Mouse (Mus musculus): ENCODE results near the gene Umad1. TPM values are rescaled to one million over a fixed set of nuclear protein-coding genes. Genes with fewer than 3 reads are reported as not detected.
A peak's percentile ranks its signal among the peaks of the same experiment; 100 is the strongest.

The Umad1 gene
- 10 to 100 TPM; 10.2 to 14.4 TPM for total RNA-seq (2021)

DNA sequence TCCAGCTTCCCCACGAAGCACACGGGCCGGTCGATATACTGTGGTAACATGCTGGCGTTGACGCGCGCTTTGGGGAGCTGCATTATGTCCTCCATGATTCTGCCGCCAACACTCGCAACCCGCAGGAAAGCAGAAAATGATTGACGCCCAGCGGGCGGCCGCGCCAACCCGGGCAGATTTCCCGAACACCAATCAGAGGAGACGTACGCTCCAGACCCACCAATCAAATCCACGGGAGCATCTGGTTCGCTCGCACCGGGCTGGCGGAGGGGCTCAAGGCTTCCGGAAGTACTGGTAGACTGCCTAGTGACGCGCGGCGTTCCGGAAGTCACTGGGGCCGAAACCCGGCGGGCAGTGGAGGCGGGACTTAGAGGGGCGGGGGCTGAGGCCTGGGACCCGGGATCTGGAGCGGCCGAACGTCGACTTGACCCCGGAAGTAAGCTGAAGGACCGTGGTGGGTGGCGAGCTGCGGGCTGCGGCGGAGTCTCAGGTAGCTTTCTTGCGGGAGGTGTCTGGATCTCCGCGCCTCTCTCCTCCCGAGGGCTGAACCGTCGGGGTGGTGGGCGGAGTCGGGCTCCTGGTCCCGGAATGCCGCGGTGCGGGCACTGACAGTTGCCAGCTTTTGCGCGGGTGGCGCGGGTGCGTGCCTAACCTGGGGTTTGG, at the start of gene Umad1, which contains the start of the genes Rpa3 and Gm45062:
Gene Umad1 (plus strand): TSS at position 285 of the 663 bp plus-strand sequence.
Gene Rpa3 (minus strand): TSS at position 170 of the 663 bp plus-strand sequence.
Gene Gm45062 (plus strand): TSS at position 447 of the 663 bp plus-strand sequence.
- peak; percentile 94 to 95 for DNase-seq
- intact Hi-C loops (cut with DNase I) = loop anchor here (2.0 to 10.0 kb wide), 3 partner anchors 50 to 414 kb away; partner anchors contain the start of genes C1galt1 and Mios

DNA sequence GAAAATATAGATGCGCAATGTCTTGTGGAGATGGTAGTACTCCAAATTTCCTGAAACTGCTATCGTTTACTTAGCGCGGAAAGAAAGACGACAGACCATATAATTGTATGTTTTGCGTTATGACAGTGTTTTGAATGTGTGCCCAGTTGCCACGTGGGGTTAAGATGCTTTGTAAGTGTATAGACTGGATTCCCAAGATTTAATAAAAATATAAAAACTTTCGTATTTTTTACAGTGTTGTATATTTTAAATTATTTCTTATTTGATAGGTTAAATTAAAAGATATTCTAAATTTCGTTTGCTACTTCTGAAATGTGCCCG, 49.3 kb upstream of the Umad1 start:
- DNase-seq = no peak
- intact Hi-C loops (cut with DNase I) = loop anchor here (2.0 to 5.0 kb wide), 3 partner anchors 49 to 297 kb away; partner anchors contain the start of genes Glcci1, Gm45062, Rpa3 and Umad1

DNA sequence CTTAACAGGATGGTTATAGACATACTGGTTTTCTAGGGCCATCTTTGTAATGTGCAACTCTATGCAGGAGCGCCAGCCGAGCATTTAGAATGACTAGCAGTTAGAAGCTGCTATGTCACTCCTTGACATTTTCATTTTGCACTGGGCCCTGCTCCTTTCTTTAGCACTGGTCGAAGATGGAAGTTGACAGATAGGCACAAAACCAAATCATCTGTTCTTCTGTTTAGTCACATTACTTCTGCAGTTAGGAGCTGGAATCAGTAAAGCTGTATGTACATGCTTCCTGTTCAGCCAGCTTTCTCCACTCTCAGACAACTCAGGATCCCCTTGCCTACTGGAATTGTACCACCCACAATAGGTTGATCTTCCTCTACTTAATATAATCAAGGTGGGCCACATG, 48.4 kb upstream of the Umad1 start:
- intact Hi-C loops (cut with DNase I) = loop anchor here (5.0 kb wide), 1 partner anchor 142 kb away; no protein-coding TSS in a partner anchor
- DNase-seq = no peak

DNA sequence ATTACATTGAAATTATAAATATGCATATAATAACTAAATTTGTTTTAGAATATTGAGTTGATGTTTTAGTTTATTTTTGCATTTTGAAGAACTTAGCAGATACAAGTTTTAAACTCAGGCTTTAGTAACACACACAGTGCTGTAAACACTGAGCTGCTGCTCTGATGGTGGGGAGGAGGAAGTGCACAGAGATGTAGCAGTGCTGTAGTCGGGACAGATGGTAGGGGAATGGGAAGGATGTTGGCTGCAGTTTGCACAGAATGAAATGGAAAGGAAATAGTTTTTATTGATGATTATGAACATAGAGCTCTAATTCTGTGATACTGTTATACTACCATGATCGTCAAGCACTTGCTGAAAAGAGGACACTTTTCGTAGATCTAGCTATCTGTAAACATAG, 32.1 kb upstream of the Umad1 start:
- intact Hi-C loops (cut with DNase I) = no loop called here
- DNase-seq = no peak

DNA sequence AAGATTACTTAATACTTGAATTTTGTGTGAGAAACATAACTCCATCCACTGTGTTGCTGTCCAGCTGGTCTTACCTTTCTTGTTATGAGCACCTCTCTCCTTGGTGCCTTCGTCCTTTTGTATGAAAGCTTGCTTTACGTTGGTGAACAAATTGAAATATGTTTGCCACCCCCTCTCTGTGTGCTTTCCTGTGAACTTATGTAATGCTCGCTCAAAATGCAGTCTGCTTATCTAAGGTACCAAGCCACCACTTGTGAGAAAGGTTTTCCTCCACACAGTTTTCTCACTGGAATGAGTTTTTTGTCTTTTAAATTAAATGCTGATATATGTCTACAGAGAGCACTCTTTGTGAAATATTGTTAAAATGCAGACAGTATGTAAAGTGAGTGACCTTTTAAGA, 30.5 kb upstream of the Umad1 start:
- intact Hi-C loops (cut with DNase I) = no loop called here
- no peak for DNase-seq

DNA sequence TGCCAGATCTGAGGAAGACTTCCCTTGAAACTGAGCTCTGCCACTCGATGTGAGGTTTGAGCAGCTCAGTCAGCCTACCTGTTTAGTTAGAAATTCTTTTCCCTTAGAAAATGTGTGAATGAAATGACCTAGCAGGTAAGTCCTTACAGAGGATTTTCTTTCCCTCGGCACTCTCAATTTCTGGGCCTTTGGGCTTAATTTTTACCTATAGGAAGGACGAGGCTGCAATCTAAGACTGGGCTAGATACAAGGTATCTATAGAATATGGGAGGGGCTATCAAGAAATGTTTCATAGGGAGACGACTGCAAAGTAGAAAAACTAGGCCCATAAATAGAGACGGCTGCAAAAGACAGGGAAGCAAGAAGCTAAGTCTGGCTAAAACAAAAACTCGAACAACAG, 772 bp upstream of the Umad1 start:
- intact Hi-C loops (cut with DNase I) = loop anchor here (2.0 to 10.0 kb wide), 3 partner anchors 50 to 414 kb away; partner anchors contain the start of genes C1galt1 and Mios
- DNase-seq = no peak

DNA sequence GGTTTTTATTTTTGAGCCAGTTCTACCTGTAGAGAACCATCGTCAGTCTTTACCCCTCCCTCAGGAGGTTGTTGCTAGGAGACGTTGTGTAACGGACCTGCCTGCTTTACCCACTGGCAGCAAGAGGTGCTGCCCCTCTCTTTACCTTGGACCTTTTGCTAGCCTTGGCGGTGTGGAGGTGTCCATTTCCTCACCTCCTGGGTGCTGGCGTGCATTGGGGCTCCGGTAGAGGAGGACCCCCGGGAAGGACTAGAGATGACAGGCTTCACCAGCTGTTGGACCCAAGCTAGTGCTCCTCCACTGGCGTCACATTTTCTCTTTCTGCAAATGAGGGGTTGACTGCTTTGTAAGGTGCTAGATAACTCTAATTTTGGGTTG, 568 bp downstream of the Umad1 start:
- DNase-seq = no peak
- intact Hi-C loops (cut with DNase I) = loop anchor here (2.0 to 10.0 kb wide), 3 partner anchors 51 to 415 kb away; partner anchors contain the start of genes C1galt1 and Mios

DNA sequence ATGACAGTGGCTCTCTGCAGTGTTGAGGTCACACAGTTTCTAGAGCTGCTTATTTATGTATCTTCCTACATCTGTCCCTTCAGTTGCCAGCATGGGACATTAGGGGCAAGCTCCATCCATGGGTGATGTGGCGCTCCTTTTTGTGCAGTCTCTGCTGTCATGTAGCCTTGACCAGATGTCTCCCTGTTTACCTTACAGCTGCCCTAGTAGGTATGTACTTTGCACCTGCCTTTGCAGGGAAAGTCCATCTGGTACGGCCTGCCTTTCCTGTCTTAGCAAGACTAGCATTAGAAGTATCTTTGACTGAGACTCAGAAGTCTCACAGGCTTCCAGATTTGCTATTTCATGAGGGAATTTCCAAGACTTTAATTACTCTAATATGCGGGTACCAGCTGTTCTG, 12.0 kb downstream of the Umad1 start:
- DNase-seq = no peak
- intact Hi-C loops (cut with DNase I) = loop anchor here (5.0 kb wide), 1 partner anchor 236 kb away; the partner anchor contains the start of gene Glcci1

DNA sequence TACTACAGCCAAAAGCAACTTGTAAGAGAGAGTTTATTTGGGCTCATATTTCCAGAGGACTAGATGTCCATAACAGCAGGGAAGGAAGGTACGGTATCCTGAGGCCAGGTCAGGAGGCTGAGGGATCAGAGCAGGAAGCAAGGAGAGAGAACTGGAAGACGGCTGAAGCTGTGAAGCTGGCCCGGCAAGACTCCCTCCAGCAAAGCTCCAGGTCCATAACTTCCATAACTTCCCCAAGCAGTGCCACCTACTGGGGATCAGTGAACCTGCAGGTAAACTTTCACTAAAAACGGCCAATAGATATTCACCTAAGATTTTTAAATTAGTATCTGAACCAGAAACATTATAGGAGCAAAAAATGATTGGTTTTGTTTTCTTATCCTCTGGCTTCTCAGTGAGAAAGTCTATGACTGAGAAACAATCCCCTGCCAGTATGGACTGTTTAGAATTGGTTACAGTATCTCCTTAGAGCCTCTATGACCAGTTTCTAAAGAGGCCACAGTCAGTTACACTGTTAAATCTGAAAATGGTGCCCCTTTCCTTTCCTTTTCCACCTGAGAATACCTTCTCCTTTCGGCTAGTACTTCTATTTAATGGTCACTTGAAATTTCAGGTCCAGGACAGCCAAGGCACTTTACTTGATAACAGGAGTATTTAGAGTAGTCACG, 15.4 kb downstream of the Umad1 start:
- intact Hi-C loops (cut with DNase I) = loop anchor here (1.0 to 5.0 kb wide), 4 partner anchors 208 to 558 kb away; partner anchors contain the start of gene Glcci1
- peak; percentile 28 to 64 for DNase-seq

DNA sequence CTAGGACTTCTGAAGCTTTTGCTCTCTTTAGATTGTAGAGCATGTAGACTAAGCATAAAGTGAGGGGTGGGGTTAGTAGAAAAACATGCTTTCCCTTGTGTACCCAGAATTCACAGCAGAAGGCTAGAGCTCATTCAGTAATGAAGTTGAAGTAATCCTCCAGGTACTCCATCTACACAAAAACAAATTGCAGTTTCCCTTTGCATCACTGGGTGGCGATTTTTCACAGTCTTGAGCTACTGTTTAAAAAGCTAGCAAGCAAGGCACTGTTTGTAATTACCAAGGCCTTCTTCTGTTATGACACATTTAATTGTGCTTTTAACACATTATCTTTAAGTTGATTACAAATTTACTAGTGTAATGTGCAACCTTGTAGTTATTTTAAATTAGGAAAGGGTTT, 16.0 kb downstream of the Umad1 start:
- intact Hi-C loops (cut with DNase I) = loop anchor here (5.0 kb wide), 2 partner anchors 417 to 557 kb away; no protein-coding TSS in a partner anchor
- peak; percentile 61 to 62 for DNase-seq

DNA sequence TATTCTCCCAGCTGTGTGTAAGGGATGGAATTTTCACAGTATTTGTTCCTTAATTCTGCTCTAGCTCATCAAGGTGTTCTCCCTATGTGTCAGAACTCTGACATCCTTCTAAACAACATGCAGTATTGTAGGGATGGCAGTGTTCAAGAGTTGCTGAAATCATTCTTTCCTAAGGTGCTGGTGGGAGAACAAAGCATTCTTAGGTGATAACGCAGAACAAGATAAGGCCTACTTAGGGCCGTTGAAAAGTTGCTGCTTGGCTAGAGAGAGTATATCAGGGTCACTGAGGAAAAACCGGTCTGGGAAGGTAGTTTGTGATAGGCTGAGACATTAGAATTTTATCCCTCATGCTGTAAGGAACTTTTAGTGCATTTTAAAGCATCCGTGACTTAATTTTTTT, 17.3 kb downstream of the Umad1 start:
- DNase-seq = no peak
- intact Hi-C loops (cut with DNase I) = loop anchor here (2.0 to 5.0 kb wide), 3 partner anchors 416 to 556 kb away; no protein-coding TSS in a partner anchor

DNA sequence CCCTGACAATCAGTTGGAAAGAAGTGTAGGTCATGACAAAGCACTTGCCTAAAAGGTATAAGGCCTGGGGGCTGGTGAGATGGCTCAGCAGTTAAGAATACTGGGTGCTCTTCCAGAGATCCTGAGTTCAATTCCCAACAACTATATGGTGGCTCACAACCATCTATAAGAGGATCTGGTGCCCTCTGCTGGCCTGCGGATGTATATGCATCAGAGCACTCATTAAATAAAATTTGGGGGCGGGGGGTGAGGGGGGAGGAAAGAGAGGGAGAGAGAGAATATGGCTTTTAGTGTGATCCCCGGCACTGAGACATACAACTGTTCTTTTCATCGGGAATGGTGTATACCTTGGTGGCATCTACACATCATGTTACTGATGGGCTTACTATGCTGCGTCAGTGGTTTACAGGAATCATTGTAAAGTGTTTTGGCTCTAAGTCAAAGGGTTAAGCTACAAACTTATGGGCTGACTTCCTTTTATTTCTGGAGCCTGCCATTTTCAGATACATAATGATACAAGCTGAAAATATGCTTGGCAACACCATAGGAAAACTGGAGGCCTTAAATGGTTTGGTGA, 19.4 kb downstream of the Umad1 start:
- intact Hi-C loops (cut with DNase I) = loop anchor here (5.0 kb wide), 2 partner anchors 414 to 554 kb away; no protein-coding TSS in a partner anchor
- peak in 1 of 2 experiments; percentile 8 for DNase-seq

DNA sequence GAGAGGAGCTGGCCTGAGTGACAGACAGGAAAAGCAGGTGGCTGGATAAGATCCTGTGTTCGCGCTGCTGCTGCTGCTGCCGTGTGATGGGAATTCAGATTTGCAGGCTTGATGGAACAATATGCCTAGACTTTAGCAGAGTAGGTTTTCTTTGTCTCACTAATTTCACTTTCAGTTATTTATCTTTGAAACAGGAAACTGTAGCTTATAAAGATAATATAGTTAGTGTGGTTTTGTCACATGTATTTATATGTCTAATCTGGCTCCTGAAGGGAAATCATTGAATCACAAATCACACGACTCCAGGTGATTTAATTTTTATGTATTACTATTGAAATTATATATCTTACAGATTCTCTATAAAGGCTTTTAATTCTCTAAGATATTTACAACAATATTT, 24.2 kb downstream of the Umad1 start:
- intact Hi-C loops (cut with DNase I) = no loop called here
- no peak for DNase-seq

DNA sequence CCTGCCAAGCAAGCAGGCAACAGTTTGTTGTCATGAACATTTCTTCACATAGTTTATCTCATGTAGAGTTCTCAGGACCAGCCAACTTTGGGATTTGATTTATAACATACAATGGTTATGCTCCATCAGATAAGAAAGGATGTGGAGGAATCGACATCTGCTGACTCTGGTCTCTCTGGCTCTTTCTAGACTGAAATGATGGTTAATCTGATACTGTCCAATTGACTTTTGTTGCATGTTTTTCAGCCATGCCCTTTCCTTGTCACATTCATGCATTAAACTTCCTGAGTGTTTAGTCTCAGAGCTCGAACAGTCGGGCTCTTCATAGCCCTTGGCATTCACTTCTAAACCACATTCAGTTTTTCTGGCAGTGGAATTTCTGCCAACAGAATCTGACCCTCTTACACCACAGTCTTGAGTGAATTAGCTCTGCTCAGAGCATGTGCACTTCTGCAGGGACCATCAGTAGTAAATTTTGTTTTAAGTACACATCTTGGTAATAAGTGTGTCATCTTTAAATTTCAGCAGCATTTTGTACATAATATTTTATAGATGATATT, 26.4 kb downstream of the Umad1 start:
- no peak for DNase-seq
- intact Hi-C loops (cut with DNase I) = no loop called here

DNA sequence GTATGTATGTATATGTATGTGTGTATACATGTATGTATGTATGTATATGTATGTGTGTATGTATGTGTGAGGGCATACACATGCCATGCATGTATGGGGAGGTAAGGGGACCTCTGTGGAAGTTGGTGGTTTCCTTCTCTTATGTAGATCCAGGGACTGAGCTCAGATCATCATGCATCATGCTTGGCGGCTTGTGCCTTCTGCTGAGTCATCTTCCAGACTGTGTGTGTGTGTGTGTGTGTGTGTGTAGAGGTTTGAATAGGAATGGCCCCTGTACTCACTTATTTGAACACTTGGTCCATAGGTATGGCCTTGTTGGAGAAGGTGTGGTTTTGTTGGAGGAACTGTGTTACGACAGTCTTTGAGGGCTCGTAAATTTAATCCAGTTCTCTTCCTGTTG, 27.1 kb downstream of the Umad1 start:
- no peak for DNase-seq
- intact Hi-C loops (cut with DNase I) = no loop called here

DNA sequence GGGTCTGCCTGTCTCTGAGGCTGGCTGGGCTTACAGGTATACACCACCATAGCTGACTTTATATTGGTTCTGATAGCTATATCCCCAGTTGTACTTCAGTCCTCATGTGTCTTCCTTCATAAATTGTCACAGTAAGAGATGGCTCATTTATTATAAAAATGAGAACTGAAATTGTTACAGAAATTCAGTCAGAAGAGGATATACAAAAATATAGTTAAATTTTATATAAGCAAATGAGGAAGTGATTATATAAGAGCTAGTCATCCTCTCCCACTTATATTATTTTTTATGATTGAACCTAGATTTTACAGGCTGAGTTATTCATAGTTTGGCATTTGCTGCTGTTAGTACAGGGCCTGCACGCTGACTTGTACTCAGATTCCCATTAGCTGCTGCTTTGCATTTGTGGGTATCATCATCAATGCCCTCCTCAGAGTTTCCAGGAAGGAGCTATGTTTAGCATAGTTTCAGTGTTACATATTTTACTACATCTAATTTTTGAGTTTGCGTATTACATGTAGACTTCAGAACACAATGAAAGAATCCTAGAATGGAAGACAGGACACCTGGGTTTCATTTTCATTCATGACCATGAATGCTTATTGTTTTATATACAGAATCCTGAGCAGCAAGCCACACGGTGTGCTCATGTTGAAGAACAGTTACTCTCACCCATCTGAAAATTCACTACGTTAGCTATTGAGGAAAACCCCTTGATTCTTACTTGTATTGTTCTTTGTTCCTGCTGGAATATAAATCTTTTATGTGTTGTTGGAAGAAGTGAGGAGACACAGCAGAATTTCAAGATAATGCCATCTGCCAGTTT, 29.9 kb downstream of the Umad1 start:
- intact Hi-C loops (cut with DNase I) = no loop called here
- no peak for DNase-seq

DNA sequence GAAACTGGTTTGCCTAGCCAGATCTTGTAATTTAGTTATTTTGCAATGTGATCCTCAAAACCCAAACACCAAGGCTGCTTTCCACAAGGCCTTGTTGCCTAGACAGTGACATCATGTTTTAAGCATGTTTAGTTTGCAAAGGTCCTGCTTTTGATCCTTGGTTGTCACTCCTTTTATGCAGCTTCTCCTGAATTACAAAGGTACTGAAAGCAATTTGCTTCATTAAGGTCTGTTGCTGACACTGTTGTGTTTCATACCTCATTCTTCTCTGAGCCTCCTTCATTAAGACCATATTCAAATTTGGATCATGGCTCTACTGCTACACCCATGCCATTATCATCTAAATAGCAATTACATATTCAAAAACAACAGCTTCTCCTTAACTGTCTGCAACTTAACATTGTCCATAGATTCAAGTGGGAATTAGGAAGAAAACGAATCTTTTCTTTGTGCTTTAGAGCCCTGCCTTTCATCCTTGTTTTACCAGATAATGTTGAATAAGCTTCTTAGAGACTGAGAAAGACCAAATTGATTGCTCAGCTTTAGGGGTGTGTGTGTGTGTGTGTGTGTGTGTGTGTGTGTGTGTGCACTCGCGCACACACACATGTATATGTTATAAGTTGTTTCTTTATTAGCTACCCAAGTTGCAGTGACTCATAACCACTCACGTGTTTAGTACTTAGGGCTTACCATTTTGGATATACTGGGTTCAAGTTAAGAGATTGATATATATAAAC, 35.1 kb downstream of the Umad1 start:
- no peak for DNase-seq
- intact Hi-C loops (cut with DNase I) = no loop called here

DNA sequence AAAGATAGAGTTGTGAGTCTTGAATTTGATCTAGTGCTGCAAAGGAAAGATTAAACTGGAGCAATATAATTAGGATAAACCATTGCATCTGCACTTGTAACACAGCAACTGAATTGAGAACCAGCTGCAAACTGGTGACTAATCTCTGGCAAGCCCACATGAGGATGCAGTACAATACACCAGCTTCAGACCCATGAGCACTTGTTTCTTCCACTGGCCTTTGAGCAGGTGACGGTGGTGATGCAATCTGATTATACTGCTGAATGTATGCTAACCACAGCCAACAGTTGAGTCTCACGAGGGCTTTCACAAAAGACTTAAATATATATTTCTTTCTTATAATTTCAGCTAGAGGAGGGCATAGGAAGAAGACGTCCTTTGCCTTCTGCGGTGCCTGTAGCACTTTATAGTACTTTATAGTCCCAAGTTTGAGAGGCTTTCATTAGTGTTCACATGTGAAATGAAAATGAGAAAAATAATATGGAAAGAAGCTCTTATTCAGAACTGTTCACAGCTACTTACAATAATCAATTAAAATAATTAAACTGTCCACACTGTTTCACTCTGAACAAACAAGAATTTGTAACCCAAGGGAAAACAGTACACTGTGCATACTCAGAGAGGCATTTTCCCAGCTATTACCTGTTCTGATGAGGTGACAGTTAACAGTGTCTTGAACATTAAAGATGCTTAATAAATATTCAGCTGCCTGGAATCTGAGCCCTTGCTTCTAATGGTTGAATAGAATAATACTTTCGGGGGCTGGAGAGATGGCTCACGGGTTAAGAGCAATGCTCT, 40.2 kb downstream of the Umad1 start:
- intact Hi-C loops (cut with DNase I) = no loop called here
- no peak for DNase-seq
